Mouse (Mus musculus): Measurements from ENCODE around the gene Uba7.

DNA sequence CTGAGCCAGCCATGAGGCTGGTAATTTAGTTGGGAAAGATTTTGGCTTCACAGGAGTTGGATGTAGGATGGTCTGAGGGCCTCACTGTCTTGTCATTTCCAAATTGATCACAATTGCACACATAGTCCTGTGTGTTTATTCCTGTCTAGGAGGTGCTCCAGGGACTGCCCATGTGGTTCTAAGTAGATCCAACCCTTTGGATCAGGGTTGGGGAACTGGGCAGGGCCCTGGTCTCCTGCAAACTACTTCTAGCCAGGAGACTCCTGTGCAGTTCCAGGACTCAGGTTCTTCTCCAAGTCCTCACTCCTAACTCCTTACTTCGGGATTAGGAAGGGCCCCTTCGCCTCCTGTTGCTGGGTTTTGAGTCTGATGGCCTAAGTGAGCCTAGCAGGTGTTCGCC, 39.9 kb upstream of the Uba7 start, which contains the start of gene Camkv:
- TF ChIP-seq POLR2A (IDR thresholded peaks at IDR 0.05; ENCODE audit: insufficient read depth, low read depth, low read length): no peak
- TF ChIP-seq CTCF (IDR thresholded peaks at IDR 0.05; ENCODE audit: insufficient read depth, low read depth, low read length): no peak

Data from olfactory bulb, adult 2 months (tissue).